Mouse (Mus musculus) myocyte (in vitro differentiated cells): ENCODE results near the gene Gm9857. TPM values are rescaled to one million over a fixed set of nuclear protein-coding genes. Genes with fewer than 3 reads are reported as not detected.

Experiments used
- H3K27me3 ChIP-seq: one replicate; pipeline ENCODE4 v1.6.1; 2011; ENCODE audit not compliant: control insufficient read depth, insufficient read depth, insufficient read length
- H3K36me3 ChIP-seq: one replicate; pipeline ENCODE4 v1.6.1; 2011; ENCODE audit not compliant: control insufficient read depth, insufficient read depth
- H3K4me2 ChIP-seq: one replicate; pipeline ENCODE4 v1.6.1; 2011; ENCODE audit warnings: low read depth, control low read depth
- H3K4me3 ChIP-seq: one replicate; pipeline ENCODE4 v1.5.1; 2011; ENCODE audit warnings: mild to moderate bottlenecking, control low read depth, moderate library complexity
- H3K79me2 ChIP-seq: one replicate; pipeline ENCODE4 v1.6.1; 2011; ENCODE audit not compliant: control insufficient read depth, insufficient read depth
- H3ac ChIP-seq: one replicate; pipeline ENCODE4 v1.6.1; 2011; ENCODE audit not compliant: control insufficient read depth, insufficient read length
- CEBPB ChIP-seq: IDR thresholded peaks from 2 replicates; pipeline ENCODE4 v1.6.1; 2011; ENCODE audit warnings: mild to moderate bottlenecking, moderate library complexity; ENCODE audit not compliant: poor library complexity, insufficient read depth, severe bottlenecking
- E2F4 ChIP-seq: IDR thresholded peaks from one replicate; pipeline ENCODE4 v1.6.1; 2011; ENCODE audit warnings: mild to moderate bottlenecking, control low read depth, moderate library complexity; ENCODE audit not compliant: insufficient read depth
- MAX ChIP-seq: IDR thresholded peaks from one replicate; pipeline ENCODE4 v1.6.1; 2011; ENCODE audit warnings: low read depth, mild to moderate bottlenecking, control low read depth
- MYOD1 ChIP-seq, 3 experiments: IDR thresholded peaks; one replicate each; pipeline ENCODE4 v1.6.1; 2011; ENCODE audit warnings: control low read depth in 2 of 3, low read depth in 2 of 3, mild to moderate bottlenecking in 2 of 3, moderate library complexity in 1 of 3; ENCODE audit not compliant: insufficient read length in 2 of 3, control insufficient read depth in 1 of 3
- MYOG ChIP-seq, 3 experiments: IDR thresholded peaks; one replicate each; pipeline ENCODE4 v1.6.1; 2011; ENCODE audit warnings: control low read depth in 2 of 3, low read depth in 2 of 3, mild to moderate bottlenecking in 2 of 3; ENCODE audit not compliant: insufficient read length in 2 of 3, control insufficient read depth in 1 of 3, insufficient read depth in 1 of 3
- POLR2A ChIP-seq: IDR thresholded peaks from one replicate; pipeline ENCODE4 v1.6.1; 2011; ENCODE audit warnings: low read depth, mild to moderate bottlenecking, control low read depth, moderate library complexity; ENCODE audit not compliant: insufficient read length
- POLR2AphosphoS2 ChIP-seq: IDR thresholded peaks from one replicate; pipeline ENCODE4 v1.6.1; 2011; ENCODE audit warnings: low read depth, control low read depth; ENCODE audit not compliant: insufficient read length
- REST ChIP-seq: IDR thresholded peaks from one replicate; pipeline ENCODE4 v1.6.1; 2011; ENCODE audit warnings: mild to moderate bottlenecking, control low read depth, moderate library complexity; ENCODE audit not compliant: insufficient read depth, insufficient read length
- SRF ChIP-seq: IDR thresholded peaks from one replicate; pipeline ENCODE4 v1.6.1; 2011; ENCODE audit warnings: low read depth; ENCODE audit not compliant: control insufficient read depth, insufficient read length
- TCF12 ChIP-seq: IDR thresholded peaks from one replicate; pipeline ENCODE4 v1.6.1; 2011; ENCODE audit warnings: mild to moderate bottlenecking, control low read depth; ENCODE audit not compliant: poor library complexity, insufficient read depth, severe bottlenecking
- TCF3 ChIP-seq: IDR thresholded peaks from one replicate; pipeline ENCODE4 v1.6.1; 2011; ENCODE audit warnings: low read depth, control low read depth; ENCODE audit not compliant: insufficient read length
- USF1 ChIP-seq: IDR thresholded peaks from one replicate; pipeline ENCODE4 v1.6.1; 2011; ENCODE audit warnings: low read depth, mild to moderate bottlenecking, control low read depth, moderate library complexity
- polyA plus RNA-seq: library from polyadenylated mRNA; unstranded; fragments of >200 nt; fragmentation: generic; extraction: Trizol; gene quantifications from one replicate; pipeline ENCODE4 v1.2.1, GENCODE M21; 2012; ENCODE audit warnings: missing spikeins

Gene Gm9857
- polyA plus RNA-seq, 1 experiment = not detected

- Histone ChIP-seq H3K4me2 (no peak overlapping the region), H3K36me3 (no peaks in the 10 kb centered on the region), H3K4me3 (no peak overlapping the region), H3ac (no peak overlapping the region), H3K27me3 (no peaks in the 10 kb centered on the region), H3K79me2 (no peaks in the 10 kb centered on the region)
- TF ChIP-seq E2F4 (no peak), TCF3 (no peak), POLR2A (no peak), REST (no peak), MAX (no peak), MYOD1 (IDR thresholded peaks at IDR 0.05; ENCODE audit: control insufficient read depth in 1 of 3, insufficient read length in 2 of 3, low read depth in 2 of 3) (no peak), MYOG (IDR thresholded peaks at IDR 0.05; ENCODE audit: control insufficient read depth in 1 of 3, insufficient read depth in 1 of 3, insufficient read length in 2 of 3, low read depth in 2 of 3) (no peak), POLR2AphosphoS2 (no peak), CEBPB (no peak), SRF (no peak), USF1 (no peak), TCF12 (no peak)
Measured at GRCm38 (mm10) chr3:108964361-108965044, 24.3 kb upstream of the Gm9857 start.

GRCm38 (mm10) chr3:108963776-108964175 is 23.5 kb upstream of the Gm9857 start:
- H3ac ChIP-seq = no peak overlapping the region
- no peak for TF ChIP-seq POLR2AphosphoS2
- TF ChIP-seq REST = no peak
- no peak for TF ChIP-seq TCF3
- TF ChIP-seq TCF12 = no peak
- no peak overlapping the region for H3K4me2 ChIP-seq
- no peaks in the 10 kb centered on the region for H3K79me2 ChIP-seq
- H3K4me3 ChIP-seq = no peak overlapping the region
- H3K36me3 ChIP-seq = no peaks in the 10 kb centered on the region
- H3K27me3 ChIP-seq = no peaks in the 10 kb centered on the region

- Histone ChIP-seq H3ac (no peak overlapping the region), H3K27me3 (no peaks in the 10 kb centered on the region), H3K36me3 (no peaks in the 10 kb centered on the region), H3K4me3 (no peak overlapping the region), H3K79me2 (no peaks in the 10 kb centered on the region), H3K4me2 (no peak overlapping the region)
- TF ChIP-seq POLR2A = no peak
- TF ChIP-seq CEBPB = no peak
- no peak for TF ChIP-seq SRF
- TF ChIP-seq POLR2AphosphoS2 = no peak
- no peak for TF ChIP-seq E2F4
- TF ChIP-seq MYOD1 (IDR thresholded peaks at IDR 0.05; ENCODE audit: control insufficient read depth in 1 of 3, insufficient read length in 2 of 3, low read depth in 2 of 3) = no peak
- TF ChIP-seq TCF3 = no peak
- TF ChIP-seq TCF12 = no peak
- no peak for TF ChIP-seq MAX
- no peak for TF ChIP-seq MYOG (IDR thresholded peaks at IDR 0.05; ENCODE audit: control insufficient read depth in 1 of 3, insufficient read depth in 1 of 3, insufficient read length in 2 of 3, low read depth in 2 of 3)
- TF ChIP-seq REST = no peak
- no peak for TF ChIP-seq USF1
Measured at GRCm38 (mm10) chr3:108963278-108963677, 23.0 kb upstream of the Gm9857 start.

- H3K4me2 ChIP-seq = no peak overlapping the region
- no peak overlapping the region for H3K4me3 ChIP-seq
Measured at GRCm38 (mm10) chr3:108961655-108962054, 21.4 kb upstream of the Gm9857 start.

GRCm38 (mm10) chr3:108961226-108961625 is 21.0 kb upstream of the Gm9857 start:
- Histone ChIP-seq H3ac (no peak overlapping the region), H3K4me2 (no peak overlapping the region), H3K27me3 (no peaks in the 10 kb centered on the region), H3K4me3 (no peak overlapping the region), H3K79me2 (no peaks in the 10 kb centered on the region), H3K36me3 (no peaks in the 10 kb centered on the region)
- no peak for TF ChIP-seq USF1
- no peak for TF ChIP-seq POLR2A
- TF ChIP-seq SRF = no peak
- no peak for TF ChIP-seq REST
- no peak for TF ChIP-seq TCF12
- no peak for TF ChIP-seq MAX
- no peak for TF ChIP-seq CEBPB
- no peak for TF ChIP-seq TCF3
- no peak for TF ChIP-seq POLR2AphosphoS2
- TF ChIP-seq E2F4 = no peak
- TF ChIP-seq MYOD1 (IDR thresholded peaks at IDR 0.05; ENCODE audit: control insufficient read depth in 1 of 3, insufficient read length in 2 of 3, low read depth in 2 of 3) = no peak
- no peak for TF ChIP-seq MYOG (IDR thresholded peaks at IDR 0.05; ENCODE audit: control insufficient read depth in 1 of 3, insufficient read depth in 1 of 3, insufficient read length in 2 of 3, low read depth in 2 of 3)

More at GRCm38 (mm10) chr3:108961655-108962054, 21.4 kb upstream of the Gm9857 start:
- Histone ChIP-seq H3K36me3 (no peaks in the 10 kb centered on the region), H3K27me3 (no peaks in the 10 kb centered on the region), H3ac (no peak overlapping the region), H3K79me2 (no peaks in the 10 kb centered on the region)
- no peak for TF ChIP-seq POLR2A
- TF ChIP-seq CEBPB = no peak
- TF ChIP-seq TCF12 = no peak
- no peak for TF ChIP-seq MYOD1 (IDR thresholded peaks at IDR 0.05; ENCODE audit: control insufficient read depth in 1 of 3, insufficient read length in 2 of 3, low read depth in 2 of 3)
- no peak for TF ChIP-seq TCF3
- no peak for TF ChIP-seq SRF
- no peak for TF ChIP-seq E2F4
